ENCODE assay signal across 24 mouse cellular contexts in the genomic region with DNA sequence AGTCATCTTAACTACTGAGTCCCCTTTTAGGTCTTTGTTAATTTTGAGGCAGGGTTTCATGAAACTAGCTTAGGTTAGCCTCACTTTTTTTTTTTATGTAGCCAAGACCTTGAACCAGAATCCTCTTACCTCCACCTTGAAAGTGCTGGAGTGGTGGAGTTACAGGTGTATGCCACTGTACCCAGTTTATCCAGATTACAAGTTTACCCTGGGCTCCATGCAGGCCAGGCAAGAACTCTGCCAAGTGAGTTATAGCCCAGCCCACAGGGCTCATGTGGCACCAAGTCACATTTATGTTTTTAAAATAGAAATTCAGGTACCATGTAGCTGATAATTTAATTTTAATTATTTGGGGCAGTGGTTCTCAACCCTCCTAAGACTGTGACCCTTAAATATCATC. TPM values are rescaled to one million over a fixed set of nuclear protein-coding genes. Genes with fewer than 3 reads are reported as not detected.
"Had no signal": no experiment of that assay in that cellular context is flagged by ENCODE, and none has a peak within 500 bp of the region (broad histone marks: within the 10 kb centered on the region; RNA-seq: fewer than 3 reads in every experiment).

No protein-coding gene starts in this region.

- H3K27me3 ChIP-seq: limb, embryonic 12.5 days; limb, embryonic 15.5 days; midbrain, embryonic 13.5 days had no signal

- H3K4me3 ChIP-seq: limb, embryonic 12.5 days; limb, embryonic 15.5 days; midbrain, embryonic 13.5 days had no signal

- H3K9me3 ChIP-seq: limb, embryonic 12.5 days; limb, embryonic 15.5 days; midbrain, embryonic 13.5 days had no signal

- H3K4me2 ChIP-seq: limb, embryonic 12.5 days; limb, embryonic 15.5 days; liver, embryonic 11.5 days; lung, embryonic 14.5 days; midbrain, embryonic 13.5 days had no signal

- H3K27ac ChIP-seq: limb, embryonic 12.5 days; limb, embryonic 15.5 days; liver, embryonic 14.5 days; macrophage; midbrain, embryonic 13.5 days had no signal

- H3K9ac ChIP-seq: limb, embryonic 12.5 days; limb, embryonic 15.5 days; liver, embryonic 14.5 days; liver, postnatal 0 days; lung, embryonic 14.5 days; midbrain, embryonic 13.5 days had no signal

- H3K4me1 ChIP-seq: midbrain, embryonic 13.5 days had no signal

RNA-seq across cellular contexts. Expression of gene Gm11034, which starts 48.0 kb away (rescaled TPM):
- total RNA-seq: layer of hippocampus, adult 18-20 months; layer of hippocampus, postnatal 14 days; left cerebral cortex, adult 8-10 months; left cerebral cortex, postnatal 14 days; left cerebral cortex, postnatal 4 days; megakaryocyte, adult 5-6 weeks; midbrain, postnatal 0 days had no signal
- polyA plus RNA-seq: kidney, embryonic 16.5 days; limb, embryonic 12.5 days; limb, embryonic 15.5 days; liver, embryonic 11.5 days; liver, embryonic 14.5 days; liver, postnatal 0 days; lung, embryonic 14.5 days; lung, postnatal 0 days; macrophage; midbrain, embryonic 13.5 days; midbrain, postnatal 0 days; neural tube, embryonic 11.5 days; neural tube, embryonic 14.5 days; small intestine, adult 2 months; spleen, adult 2 months; stomach, embryonic 16.5 days; testis, adult 2 months; urinary bladder, adult 2 months had no signal

RNA-seq across cellular contexts. Expression of gene Cib3, which starts 48.8 kb away (rescaled TPM):
- total RNA-seq: layer of hippocampus, postnatal 14 days; left cerebral cortex, adult 8-10 months; left cerebral cortex, postnatal 14 days; midbrain, postnatal 0 days had no signal
- polyA plus RNA-seq: kidney, embryonic 16.5 days; limb, embryonic 12.5 days; limb, embryonic 15.5 days; liver, embryonic 11.5 days; liver, postnatal 0 days; lung, embryonic 14.5 days; macrophage; midbrain, embryonic 13.5 days; midbrain, postnatal 0 days; neural tube, embryonic 11.5 days; neural tube, embryonic 14.5 days; small intestine, adult 2 months; stomach, embryonic 16.5 days had no signal
